Mouse (Mus musculus) layer of hippocampus, adult 18-20 months (tissue): ENCODE results near the gene Hes2. TPM values are rescaled to one million over a fixed set of nuclear protein-coding genes. Genes with fewer than 3 reads are reported as not detected.

Experiments
- DNase-seq, 2 experiments: peaks; one replicate each; pipeline ENCODE4 v3.0.0; 2022; ENCODE audit warnings: low spot score in 2 of 2
- long read RNA-seq: library from polyadenylated mRNA; stranded (forward); transcript quantifications from one replicate; pipeline ENCODE4 v2.0.0, GENCODE M21; 2021
- total RNA-seq, 2 experiments: library from RNA; stranded (reverse); gene quantifications; 2 replicates each; pipeline ENCODE4 v1.2.3; 2021

The Hes2 gene
- not detected for total RNA-seq
- long read RNA-seq, result 0 reads

- no peak for DNase-seq
These were observed at the start of gene Hes2 for GRCm38 (mm10) chr4:152158585-152159284. TSS of gene Hes2 (plus strand) at chr4:152158867.

- DNase-seq, result no peak
These were observed 49.2 kb upstream of the Hes2 start for GRCm38 (mm10) chr4:152109509-152109908.

GRCm38 (mm10) chr4:152110689-152111088 lies 48.0 kb upstream of the Hes2 start:
- no peak for DNase-seq

GRCm38 (mm10) chr4:152112329-152112728 lies 46.3 kb upstream of the Hes2 start:
- no peak for DNase-seq

GRCm38 (mm10) chr4:152114080-152114479 lies 44.6 kb upstream of the Hes2 start:
- no peak for DNase-seq

- DNase-seq, result no peak
These were observed 42.6 kb upstream of the Hes2 start, which contains the start of gene Tnfrsf25 for GRCm38 (mm10) chr4:152115921-152116612. TSS of gene Tnfrsf25 (plus strand) at chr4:152115934.

- DNase-seq, result no peak
These were observed 41.1 kb upstream of the Hes2 start for GRCm38 (mm10) chr4:152117538-152117937.

GRCm38 (mm10) chr4:152119396-152120292 lies 39.0 kb upstream of the Hes2 start:
- DNase-seq, result peak in 1 of 2 experiments; percentile 66

GRCm38 (mm10) chr4:152120311-152121182 lies 38.1 kb upstream of the Hes2 start:
- no peak for DNase-seq

GRCm38 (mm10) chr4:152121183-152121505 lies 37.5 kb upstream of the Hes2 start:
- DNase-seq, result no peak

- DNase-seq, result no peak
These were observed 34.2 kb upstream of the Hes2 start for GRCm38 (mm10) chr4:152124361-152124961.

- peak in 1 of 2 experiments; percentile 58 for DNase-seq
These were observed 33.3 kb upstream of the Hes2 start for GRCm38 (mm10) chr4:152125161-152126025.

- no peak for DNase-seq
These were observed 32.4 kb upstream of the Hes2 start for GRCm38 (mm10) chr4:152126026-152126920.

- DNase-seq, result no peak
These were observed 30.8 kb upstream of the Hes2 start for GRCm38 (mm10) chr4:152127884-152128283.

GRCm38 (mm10) chr4:152128784-152129183 lies 29.9 kb upstream of the Hes2 start:
- DNase-seq, result no peak

- DNase-seq, result no peak
These were observed 29.2 kb upstream of the Hes2 start for GRCm38 (mm10) chr4:152129395-152129930.

GRCm38 (mm10) chr4:152130771-152131653 lies 27.7 kb upstream of the Hes2 start:
- DNase-seq, result peak in 1 of 2 experiments; percentile 42
